Mouse (Mus musculus): ENCODE measurements at regions not wholly inside any gene's neighbourhood (a gene's known extent, or its start where the extent isn't known, plus 50 kb on each side); places are given as distances from the start of the nearest gene placed in this dataset.

DNA sequence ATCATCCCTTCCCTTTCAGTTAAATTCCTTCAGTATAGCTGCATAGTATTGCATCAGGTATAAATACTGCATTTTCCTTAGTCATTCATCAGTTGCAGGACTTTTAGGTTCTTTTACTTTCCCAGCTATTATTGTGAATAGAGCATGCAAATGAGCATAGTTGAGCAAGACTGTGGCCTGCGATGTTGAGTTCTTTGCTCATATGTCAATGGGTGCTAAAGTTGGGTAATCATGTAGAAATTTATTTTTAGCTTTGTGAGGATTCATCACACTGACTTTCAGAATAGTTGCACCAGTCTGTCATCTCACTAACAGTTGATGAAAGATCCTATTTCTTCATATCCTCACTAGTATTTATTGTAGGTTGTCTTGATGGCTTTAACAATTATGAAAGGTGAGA, 380.3 kb upstream of the Arrdc3 start:
- no peak for DNase-seq
- no peak for TF ChIP-seq CTCF (IDR thresholded peaks at IDR 0.05)
- intact Hi-C loops (cut with DNase I) = no loop called here
- H3K27ac ChIP-seq = no peak overlapping the region
- H3K4me3 ChIP-seq = no peak overlapping the region

DNA sequence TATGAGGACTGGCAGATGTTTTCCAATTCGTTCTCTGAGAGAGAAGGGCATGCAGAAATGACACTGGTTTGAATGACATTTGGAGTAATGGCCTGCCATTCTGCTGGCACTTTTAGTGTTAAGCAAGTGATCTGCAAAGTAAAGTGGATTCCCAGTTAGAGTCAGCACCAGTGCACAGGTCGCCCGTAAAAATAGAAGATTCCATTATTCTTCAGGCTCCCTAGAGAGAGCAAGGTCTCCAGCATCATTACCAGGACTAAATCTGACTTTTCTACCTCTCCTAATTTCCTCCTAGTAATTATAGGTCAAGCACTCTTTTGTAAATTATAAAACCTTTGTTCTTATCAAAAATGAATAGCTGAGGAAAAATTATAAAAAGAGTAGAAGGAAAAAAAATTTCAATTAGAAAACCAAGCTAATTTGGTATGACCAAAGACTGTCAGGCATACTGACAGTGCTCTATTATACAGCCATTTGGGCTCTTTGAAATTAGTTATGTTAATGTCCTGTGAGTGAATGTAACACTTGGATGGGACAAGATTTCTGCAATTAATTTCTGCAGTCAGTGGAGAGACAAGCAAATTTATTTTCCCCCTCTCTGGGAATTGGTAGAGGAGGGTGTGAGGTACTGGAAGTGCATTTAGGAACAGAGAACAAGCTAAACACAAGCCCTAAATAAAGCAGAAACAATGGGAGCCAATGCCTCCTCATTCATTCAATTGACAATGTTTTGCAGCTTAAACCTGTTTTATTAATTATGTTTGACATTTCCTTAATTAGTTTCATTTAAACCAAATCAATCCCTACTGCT, 368.8 kb upstream of the Arrdc3 start:
- TF ChIP-seq CTCF (IDR thresholded peaks at IDR 0.05) = no peak
- Histone ChIP-seq H3K4me3 (no peak overlapping the region), H3K27ac (no peak overlapping the region)
- no peak for DNase-seq
- intact Hi-C loops (cut with DNase I) = no loop called here

DNA sequence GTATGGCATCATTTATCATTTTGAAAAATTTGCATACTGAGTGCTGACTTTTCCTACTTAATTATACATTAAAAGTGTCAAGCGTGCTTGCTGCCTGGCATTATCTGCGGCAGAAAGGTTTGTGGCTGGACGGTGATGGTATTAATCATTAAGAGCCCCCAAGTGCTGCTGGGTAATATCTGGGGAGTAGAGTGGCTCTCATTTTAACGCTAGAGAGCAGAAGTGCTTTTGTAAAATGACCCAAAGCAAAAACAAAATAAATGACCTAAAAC, 368.3 kb upstream of the Arrdc3 start:
- TF ChIP-seq CTCF (IDR thresholded peaks at IDR 0.05) = no peak
- H3K27ac ChIP-seq = no peak overlapping the region
- intact Hi-C loops (cut with DNase I) = no loop called here
- H3K4me3 ChIP-seq = no peak overlapping the region
- DNase-seq = no peak

DNA sequence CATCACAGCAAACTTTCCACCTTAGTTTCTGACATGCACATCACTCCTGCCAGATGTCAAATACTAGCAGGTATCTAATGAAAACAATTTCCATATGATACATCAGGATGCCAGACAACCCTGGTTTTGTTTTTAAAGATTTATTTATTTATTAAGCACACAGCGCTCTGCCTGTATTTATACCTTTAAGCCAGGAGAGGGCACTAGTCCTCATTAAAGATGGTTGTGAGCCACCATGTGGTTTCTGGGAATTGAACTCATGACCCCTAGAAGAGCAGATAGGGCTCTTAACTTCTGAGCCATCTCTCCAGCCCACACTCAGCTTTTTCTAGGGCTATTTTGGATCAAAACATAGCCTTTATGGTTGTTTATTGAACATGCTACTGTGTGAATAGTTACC, 364.3 kb upstream of the Arrdc3 start:
- no peak overlapping the region for H3K27ac ChIP-seq
- intact Hi-C loops (cut with DNase I) = no loop called here
- DNase-seq = no peak
- H3K4me3 ChIP-seq = no peak overlapping the region
- TF ChIP-seq CTCF (IDR thresholded peaks at IDR 0.05) = no peak

DNA sequence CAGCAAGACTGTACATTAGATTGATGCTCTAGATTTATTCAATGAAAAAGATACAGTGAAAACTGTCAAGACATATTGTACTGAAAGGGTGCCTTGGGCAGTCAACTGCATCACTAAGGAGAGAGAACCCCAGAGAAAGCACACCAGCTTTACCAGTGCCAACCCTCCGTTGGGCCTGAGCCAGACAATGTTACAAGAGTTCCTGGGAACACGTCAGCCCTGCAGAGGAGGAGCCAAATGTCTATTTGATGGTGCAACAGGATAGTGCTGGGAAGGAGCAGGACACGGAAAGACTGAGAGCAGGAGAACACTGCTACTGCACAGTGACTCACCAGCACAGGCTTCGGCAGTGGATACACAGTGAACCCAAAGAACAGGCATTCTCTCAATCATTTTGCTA, 363.4 kb upstream of the Arrdc3 start:
- TF ChIP-seq CTCF (IDR thresholded peaks at IDR 0.05) = no peak
- H3K4me3 ChIP-seq = no peak overlapping the region
- intact Hi-C loops (cut with DNase I) = no loop called here
- no peak for DNase-seq
- no peak overlapping the region for H3K27ac ChIP-seq

DNA sequence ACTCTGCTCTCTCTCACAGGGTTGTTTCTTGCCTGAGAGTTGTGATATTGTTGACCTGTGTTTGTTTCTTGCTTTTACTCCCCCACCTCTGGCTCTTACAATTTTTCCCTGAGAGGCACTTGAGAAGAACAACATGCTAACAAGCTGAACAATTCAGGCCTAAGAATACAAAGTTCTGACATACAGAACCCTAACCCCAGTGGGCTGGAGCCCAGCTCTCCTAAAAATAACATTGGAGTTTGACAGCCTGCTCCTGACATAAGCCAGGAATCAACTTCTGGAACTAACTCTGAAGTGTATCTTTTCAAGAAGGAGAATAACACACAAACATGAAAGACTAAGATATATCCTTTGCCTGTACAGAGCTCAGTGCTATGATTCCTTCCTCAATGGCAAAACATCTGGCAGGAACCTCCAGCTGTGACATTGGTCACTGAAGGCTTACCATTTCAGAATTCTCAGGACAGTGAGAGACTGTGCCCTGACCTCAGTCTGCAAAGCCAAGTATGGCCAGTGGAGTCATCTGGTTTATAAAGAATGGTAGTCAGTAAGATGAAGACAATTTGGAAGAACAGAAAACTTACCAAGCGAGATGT, 347.3 kb upstream of the Arrdc3 start:
- intact Hi-C loops (cut with DNase I) = no loop called here
- Histone ChIP-seq H3K27ac (no peak overlapping the region), H3K4me3 (no peak overlapping the region)
- no peak for TF ChIP-seq CTCF (IDR thresholded peaks at IDR 0.05)
- DNase-seq = no peak

- intact Hi-C loops (cut with DNase I) = no loop called here
- TF ChIP-seq CTCF (IDR thresholded peaks at IDR 0.05) = no peak
- no peak for DNase-seq
- H3K4me3 ChIP-seq = no peak overlapping the region
- no peak overlapping the region for H3K27ac ChIP-seq
These were observed 338.2 kb upstream of the Arrdc3 start for GRCm38 (mm10) chr13:80544951-80545350.

DNA sequence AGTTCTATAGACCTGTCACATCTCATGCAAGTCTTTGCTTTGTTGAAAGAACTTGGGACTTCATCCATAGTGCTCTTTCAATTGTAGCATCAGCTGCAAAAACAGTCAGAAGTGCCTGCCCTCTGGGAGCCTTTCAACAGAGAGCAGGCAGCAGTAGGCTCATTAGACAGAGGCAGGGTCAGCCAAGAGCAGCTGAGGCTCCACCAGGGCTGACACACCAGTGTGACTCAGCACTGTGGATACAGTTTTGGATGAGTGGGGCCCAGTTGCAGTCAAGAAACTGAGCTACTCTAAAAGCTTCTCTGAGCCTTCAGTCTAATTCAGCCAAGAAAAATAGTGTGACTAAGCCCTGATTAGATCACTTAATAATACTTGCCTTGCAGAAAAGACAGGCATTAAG, 326.0 kb upstream of the Arrdc3 start:
- intact Hi-C loops (cut with DNase I) = no loop called here
- H3K27ac ChIP-seq = no peak overlapping the region
- DNase-seq = peak; percentile 55
- no peak overlapping the region for H3K4me3 ChIP-seq
- TF ChIP-seq CTCF (IDR thresholded peaks at IDR 0.05) = no peak

All from gastrocnemius, adult 2 months (tissue).